Mouse (Mus musculus) stomach, postnatal 0 days (tissue): ENCODE results near the gene Szt2.

Experiments
- CTCF ChIP-seq: IDR thresholded peaks from 2 replicates; pipeline ENCODE4 v1.5.1; 2016; ENCODE audit warnings: antibody characterized with exemption, low read depth, mild to moderate bottlenecking, moderate library complexity
- EP300 ChIP-seq: optimal IDR thresholded peaks from 2 replicates; pipeline ENCODE3; 2016; ENCODE audit warnings: antibody characterized with exemption

DNA sequence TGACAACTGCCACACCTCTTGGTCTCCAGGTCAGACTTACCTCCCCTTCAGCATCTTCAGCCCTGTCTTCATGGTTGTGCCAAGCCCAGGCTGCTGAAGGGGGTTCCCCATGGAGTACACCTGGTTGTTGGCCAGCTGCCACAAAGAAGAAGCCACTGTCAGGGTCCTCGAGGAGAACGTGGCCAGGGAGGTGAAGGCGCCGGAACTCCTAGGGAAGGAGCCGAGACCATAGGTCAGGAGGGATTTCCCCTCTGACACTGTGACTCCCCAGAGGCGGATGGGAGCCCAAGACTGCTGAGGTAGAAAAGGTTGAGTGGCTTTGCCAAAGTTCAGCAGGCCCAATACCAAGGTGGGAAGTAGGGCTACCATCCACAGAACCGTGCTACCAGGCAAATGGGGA is 25.8 kb downstream of the Szt2 start:
- TF ChIP-seq EP300 (no peak), CTCF (no peak)
